Mouse (Mus musculus) liver, postnatal 0 days (tissue): ENCODE results near the gene Olfr9.
A peak's percentile ranks its signal among the peaks of the same experiment; 100 is the strongest.

Experiments
- CTCF ChIP-seq: sonication (generic); IDR thresholded peaks from 2 replicates; pipeline ENCODE4 v1.5.1; 2016; ENCODE audit warnings: antibody characterized with exemption, low read depth
- EP300 ChIP-seq: IDR thresholded peaks from 2 replicates; pipeline ENCODE4 v1.6.1; 2016; ENCODE audit warnings: antibody characterized with exemption, low read depth, mild to moderate bottlenecking

GRCm38 (mm10) chr10:128977522-128978114, 11.6 kb upstream of the Olfr9 start:
- TF ChIP-seq CTCF, result peak; percentile 88
- no peak for TF ChIP-seq EP300
